8 mouse cellular contexts compared by ENCODE assay signal in genomic region chr9:45829107-45829506, GRCm38 (mm10). TPM values are rescaled to one million over a fixed set of nuclear protein-coding genes. Genes with fewer than 3 reads are reported as not detected.
A peak's percentile ranks its signal among the peaks of the same experiment; 100 is the strongest.
DNase-seq lines count a peak whose midpoint lies in the region; ATAC-seq and TF ChIP-seq lines count a peak whose summit lies in the region.

No protein-coding gene starts in this region.

- peaks cover under 1% of the 10 kb centered on the region; the same call in 1 of the 2 replicates for H3K27me3 ChIP-seq in G1E (ENCODE audit: insufficient read depth, low read length)
- no peaks in the 10 kb centered on the region for H3K27me3 ChIP-seq in lung, embryonic 15.5 days
- no peaks in the 10 kb centered on the region for H3K27me3 ChIP-seq in thymus, adult 2 months (ENCODE audit: control insufficient read depth, insufficient read depth, low read length)

- 30% methylated on average over 10 of the region's 10 CpGs for WGBS in lung, embryonic 15.5 days
- WGBS in thymus, adult 2 months: 52% methylated on average over 10 of the region's 10 CpGs

- no peak for DNase-seq in G1E (ENCODE audit: low spot score)
- peak; percentile 68 for DNase-seq in c-Kit-positive CD71-negative TER-119-negative erythroid progenitor cells, embryonic 14.5 days (ENCODE audit: low read depth)
- DNase-seq in heart, postnatal 10 days: peak; percentile 66 to 71
- peak; percentile 81 to 88 for DNase-seq in kidney, postnatal 4 days
- DNase-seq in thymus, adult 2 months: peak; percentile 80

- intact Hi-C loops in heart, postnatal 10 days (cut with DNase I): no loop called here

- no peak for ATAC-seq in G1E (ENCODE audit: extremely low read depth, insufficient number of reproducible peaks, low FRiP score, poor library complexity, severe bottlenecking)
- ATAC-seq in erythroid progenitor cell, adult 5-6 weeks (replicated peaks; ENCODE audit: low FRiP score, poor library complexity, severe bottlenecking): peak; percentile 82
- ATAC-seq in lung, embryonic 15.5 days (ENCODE audit: borderline replicate concordance, extremely low read depth, low FRiP score, low TSS enrichment): peak; percentile 59; the same call in 1 of the 2 replicates
- ATAC-seq in neutrophil, adult 5-6 weeks (ENCODE audit: extremely low read depth, insufficient number of reproducible peaks, low FRiP score, poor library complexity, severe bottlenecking): peak; percentile 51

- peaks cover 3% of the 10 kb centered on the region; the same call in 1 of the 2 replicates for H3K9me3 ChIP-seq in G1E (replicated peaks)
- no peaks in the 10 kb centered on the region for H3K9me3 ChIP-seq in lung, embryonic 15.5 days

- H3K4me3 ChIP-seq in G1E (ENCODE audit: low read depth, low read length): peak overlapping the region; percentile 33; the same call in 1 of the 2 replicates
- peak overlapping the region; percentile 82 for H3K4me3 ChIP-seq in lung, embryonic 15.5 days
- H3K4me3 ChIP-seq in thymus, adult 2 months (ENCODE audit: control insufficient read depth, insufficient read depth, low read length): no peak overlapping the region

- H3K27ac ChIP-seq in lung, embryonic 15.5 days: no peak overlapping the region
- no peak overlapping the region for H3K27ac ChIP-seq in thymus, adult 2 months (ENCODE audit: control insufficient read depth, insufficient read depth, low read length)

- TF ChIP-seq POLR2A in thymus, adult 2 months (IDR thresholded peaks at IDR 0.05; ENCODE audit: control insufficient read depth, extremely low read depth, insufficient read depth, low read length, poor library complexity): no peak

- no peak overlapping the region for H3K9ac ChIP-seq in lung, embryonic 15.5 days

- H3K4me1 ChIP-seq in G1E (ENCODE audit: insufficient read depth, low read depth, low read length): peaks cover 28% of the 10 kb centered on the region
- peaks cover 6% of the 10 kb centered on the region; the same call in 1 of the 2 replicates for H3K4me1 ChIP-seq in lung, embryonic 15.5 days
- H3K4me1 ChIP-seq in thymus, adult 2 months (replicated peaks; ENCODE audit: control insufficient read depth, insufficient read depth, low read length): 0 out of 2 replicates have a peak, but pooled peaks cover 2% of the 10 kb centered on the region

- TF ChIP-seq CTCF in G1E (IDR thresholded peaks at IDR 0.05; ENCODE audit: low read depth, low read length): peak; percentile 58
- TF ChIP-seq CTCF in thymus, adult 2 months (IDR thresholded peaks at IDR 0.05; ENCODE audit: borderline replicate concordance, control insufficient read depth, extremely low read depth, insufficient read depth, low read length, poor library complexity): no peak

- H3K36me3 ChIP-seq in G1E (replicated peaks): peaks cover 14% of the 10 kb centered on the region
- no peaks in the 10 kb centered on the region for H3K36me3 ChIP-seq in lung, embryonic 15.5 days
- no peaks in the 10 kb centered on the region for H3K36me3 ChIP-seq in thymus, adult 2 months (ENCODE audit: control insufficient read depth, insufficient read depth, low read length)

- H3K4me2 ChIP-seq in lung, embryonic 15.5 days: peak overlapping the region; percentile 85

RNA-seq across cellular contexts. Expression of gene Cep164, which starts 0.6 kb away (rescaled TPM):
- total RNA-seq in G1E (2014; fragmentation: Nextera tagmentation) (38.3 and 77.4 TPM in 2 replicates), G1E (2017) (17.1 and 21.9 TPM in 2 replicates)
- 95.3 and 106 TPM in 2 replicates for polyA plus RNA-seq in G1E (2012)
- total RNA-seq in erythroid progenitor cell, adult 5-6 weeks (2015; ENCODE audit: low replicate concordance): 31.4 and 47.4 TPM in 2 replicates
- total RNA-seq in erythroid progenitor cell, adult 5-6 weeks (2017; ENCODE audit: low replicate concordance): 39.9 and 50.2 TPM in 2 replicates
- total RNA-seq in heart, postnatal 10 days (2021): 10 to 100 TPM in 1 of 2 experiments, 1 to 10 TPM in 1; 9.4 to 11.3 TPM
- 21.5 and 22.1 TPM in 2 replicates for polyA plus RNA-seq in lung, embryonic 15.5 days (2015; fragmentation: Nextera tagmentation; extraction: Ambion mirVana)
- 20.1 and 21.9 TPM in 2 replicates for total RNA-seq in neutrophil, adult 5-6 weeks (2017)
- 32.0 and 35.9 TPM in 2 replicates for polyA plus RNA-seq in thymus, adult 2 months (2012; rRNA removed)

RNA-seq across cellular contexts. Expression of gene Bace1, which starts 9.3 kb away (rescaled TPM):
- total RNA-seq in G1E (2014; fragmentation: Nextera tagmentation) (not detected in 2 replicates), G1E (2017) (0.17 and 0.22 TPM in 2 replicates)
- polyA plus RNA-seq in G1E (2012): 0.06 and 0.07 TPM in 2 replicates
- total RNA-seq in erythroid progenitor cell, adult 5-6 weeks (2015; ENCODE audit: low replicate concordance): 3.8 and 4.3 TPM in 2 replicates
- total RNA-seq in erythroid progenitor cell, adult 5-6 weeks (2017; ENCODE audit: low replicate concordance): 1.5 and 2.2 TPM in 2 replicates
- total RNA-seq in heart, postnatal 10 days (2021): 10 to 100 TPM; 43.7 to 55.0 TPM
- polyA plus RNA-seq in lung, embryonic 15.5 days (2015; fragmentation: Nextera tagmentation; extraction: Ambion mirVana): 25.2 and 26.2 TPM in 2 replicates
- 0.70 and 0.86 TPM in 2 replicates for total RNA-seq in neutrophil, adult 5-6 weeks (2017)
- polyA plus RNA-seq in thymus, adult 2 months (2012; rRNA removed): 7.7 and 10.1 TPM in 2 replicates

Comparison
In these comparisons a context has a peak if more than half of its experiments do, and no peak if none do; other contexts are left out.
1. RNA of gene Bace1, which starts 9.3 kb away (total RNA-seq): 43.7 to 55.0 TPM in heart, postnatal 10 days; 1.5 to 4.3 TPM in erythroid progenitor cell, adult 5-6 weeks, 0.70 to 0.86 TPM in neutrophil, adult 5-6 weeks and 0.17 to 0.22 TPM in G1E; every median in the first group is over 4 times any median in the second.